Comparison of ENCODE assay signal across 25 mouse cellular contexts in genomic region chr6:126687120-126687519, GRCm38 (mm10). TPM values are rescaled to one million over a fixed set of nuclear protein-coding genes. Genes with fewer than 3 reads are reported as not detected.
DNase-seq lines count a peak whose midpoint lies in the region; ATAC-seq and TF ChIP-seq lines count a peak whose summit lies in the region.
"Had no signal": no experiment of that assay in that cellular context is flagged by ENCODE, and none has a peak within 500 bp of the region (broad histone marks: within the 10 kb centered on the region; RNA-seq: fewer than 3 reads in every experiment).

No protein-coding gene starts in this region.

- no peak overlapping the region for H3K4me2 ChIP-seq in kidney, embryonic 16.5 days (replicated peaks; ENCODE audit: low read depth, low read length)
- H3K4me2 ChIP-seq in embryonic facial prominence, embryonic 11.5 days (ENCODE audit: low read depth, low read length), result no peak overlapping the region
- H3K4me2 ChIP-seq in intestine, embryonic 16.5 days (ENCODE audit: low read depth, low read length), result no peak overlapping the region
- no peak overlapping the region for H3K4me2 ChIP-seq in hindbrain, postnatal 0 days (ENCODE audit: low read depth, low read length)
- H3K4me2 ChIP-seq: embryonic facial prominence, embryonic 13.5 days; embryonic facial prominence, embryonic 15.5 days; forebrain, embryonic 13.5 days; forebrain, embryonic 15.5 days had no signal

- WGBS in kidney, embryonic 16.5 days, result 39% methylated on average over 4 of the region's 4 CpGs
- 47% methylated on average over 4 of the region's 4 CpGs for WGBS in embryonic facial prominence, embryonic 10.5 days
- 44% methylated on average over 4 of the region's 4 CpGs for WGBS in embryonic facial prominence, embryonic 11.5 days
- 69% methylated on average over 4 of the region's 4 CpGs for WGBS in intestine, embryonic 16.5 days
- WGBS in hindbrain, postnatal 0 days, result 72% methylated on average over 4 of the region's 4 CpGs

- H3K4me3 ChIP-seq in kidney, embryonic 16.5 days (ENCODE audit: low read length), result no peak overlapping the region
- no peak overlapping the region for H3K4me3 ChIP-seq in embryonic facial prominence, embryonic 10.5 days
- no peak overlapping the region for H3K4me3 ChIP-seq in embryonic facial prominence, embryonic 11.5 days (ENCODE audit: low read depth, low read length)
- H3K4me3 ChIP-seq in intestine, embryonic 16.5 days (ENCODE audit: low read length), result no peak overlapping the region
- no peak overlapping the region for H3K4me3 ChIP-seq in hindbrain, postnatal 0 days (ENCODE audit: low read length)
- H3K4me3 ChIP-seq: embryonic facial prominence, embryonic 13.5 days; embryonic facial prominence, embryonic 15.5 days; erythroblast, embryonic 14.5 days; forebrain, embryonic 13.5 days; forebrain, embryonic 15.5 days had no signal

- TF ChIP-seq CTCF in hindbrain, postnatal 0 days (IDR thresholded peaks at IDR 0.05; ENCODE audit: low read depth), result no peak

- H3K36me3 ChIP-seq in kidney, embryonic 16.5 days (ENCODE audit: insufficient read depth, low read length), result no peaks in the 10 kb centered on the region
- H3K36me3 ChIP-seq in embryonic facial prominence, embryonic 10.5 days (replicated peaks), result no peaks in the 10 kb centered on the region
- H3K36me3 ChIP-seq in embryonic facial prominence, embryonic 11.5 days (replicated peaks; ENCODE audit: control insufficient read depth, insufficient read depth, low read depth, low read length), result no peaks in the 10 kb centered on the region
- H3K36me3 ChIP-seq in intestine, embryonic 16.5 days (ENCODE audit: control insufficient read depth, insufficient read depth, low read length), result no peaks in the 10 kb centered on the region
- no peaks in the 10 kb centered on the region for H3K36me3 ChIP-seq in hindbrain, postnatal 0 days (ENCODE audit: insufficient read depth, low read length)
- H3K36me3 ChIP-seq: embryonic facial prominence, embryonic 13.5 days; embryonic facial prominence, embryonic 15.5 days; forebrain, embryonic 15.5 days had no signal

- no peaks in the 10 kb centered on the region for H3K9me3 ChIP-seq in kidney, embryonic 16.5 days (ENCODE audit: low read length)
- no peaks in the 10 kb centered on the region for H3K9me3 ChIP-seq in embryonic facial prominence, embryonic 10.5 days
- no peaks in the 10 kb centered on the region for H3K9me3 ChIP-seq in embryonic facial prominence, embryonic 11.5 days (replicated peaks; ENCODE audit: control insufficient read depth, low read length)
- no peaks in the 10 kb centered on the region for H3K9me3 ChIP-seq in intestine, embryonic 16.5 days (ENCODE audit: control insufficient read depth, low read length)
- H3K9me3 ChIP-seq in hindbrain, postnatal 0 days (ENCODE audit: low read length), result 0 out of 2 replicates have a peak, but pooled peaks cover 3% of the 10 kb centered on the region
- H3K9me3 ChIP-seq: embryonic facial prominence, embryonic 13.5 days; embryonic facial prominence, embryonic 15.5 days; forebrain, embryonic 13.5 days; forebrain, embryonic 15.5 days had no signal

- no peak overlapping the region for H3K9ac ChIP-seq in kidney, embryonic 16.5 days (replicated peaks; ENCODE audit: low read length)
- no peak overlapping the region for H3K9ac ChIP-seq in embryonic facial prominence, embryonic 11.5 days (replicated peaks; ENCODE audit: low read length)
- H3K9ac ChIP-seq in intestine, embryonic 16.5 days (ENCODE audit: low read depth, low read length), result no peak overlapping the region
- H3K9ac ChIP-seq in hindbrain, postnatal 0 days (replicated peaks; ENCODE audit: low read length), result no peak overlapping the region
- H3K9ac ChIP-seq: embryonic facial prominence, embryonic 13.5 days; embryonic facial prominence, embryonic 15.5 days; forebrain, embryonic 13.5 days; forebrain, embryonic 15.5 days; forebrain, postnatal 0 days had no signal

- ATAC-seq in kidney, embryonic 16.5 days (ENCODE audit: low FRiP score, low TSS enrichment), result 0 out of 2 replicates have a peak, but pooled peaks have one; percentile 27
- 0 out of 2 replicates have a peak, but pooled peaks have one; percentile 34 for ATAC-seq in embryonic facial prominence, embryonic 11.5 days (replicated peaks; ENCODE audit: insufficient number of reproducible peaks, low FRiP score, low TSS enrichment, low read depth)
- ATAC-seq in intestine, embryonic 16.5 days, result peak; percentile 90
- no peak; the same call in 1 of the 2 replicates for ATAC-seq in hindbrain, postnatal 0 days
- ATAC-seq: forebrain, embryonic 13.5 days; forebrain, embryonic 15.5 days; forebrain, postnatal 0 days had no signal

- no peaks in the 10 kb centered on the region for H3K4me1 ChIP-seq in kidney, embryonic 16.5 days (ENCODE audit: insufficient read depth, low read length)
- peaks cover 25% of the 10 kb centered on the region for H3K4me1 ChIP-seq in embryonic facial prominence, embryonic 10.5 days
- H3K4me1 ChIP-seq in embryonic facial prominence, embryonic 11.5 days (ENCODE audit: control insufficient read depth, insufficient read depth, low read length), result no peaks in the 10 kb centered on the region
- H3K4me1 ChIP-seq in intestine, embryonic 16.5 days (ENCODE audit: control insufficient read depth, insufficient read depth, low read length), result no peaks in the 10 kb centered on the region
- H3K4me1 ChIP-seq in hindbrain, postnatal 0 days (ENCODE audit: insufficient read depth, low read length), result no peaks in the 10 kb centered on the region
- H3K4me1 ChIP-seq: embryonic facial prominence, embryonic 15.5 days; forebrain, embryonic 13.5 days; forebrain, embryonic 15.5 days had no signal

- no peaks in the 10 kb centered on the region for H3K27me3 ChIP-seq in kidney, embryonic 16.5 days (ENCODE audit: insufficient read depth, low read length)
- no peaks in the 10 kb centered on the region for H3K27me3 ChIP-seq in embryonic facial prominence, embryonic 10.5 days (replicated peaks; ENCODE audit: low read depth, poor library complexity, severe bottlenecking)
- H3K27me3 ChIP-seq in embryonic facial prominence, embryonic 11.5 days (ENCODE audit: control insufficient read depth, insufficient read depth, low read length), result no peaks in the 10 kb centered on the region
- H3K27me3 ChIP-seq in intestine, embryonic 16.5 days (replicated peaks; ENCODE audit: control insufficient read depth, insufficient read depth, low read length), result no peaks in the 10 kb centered on the region
- no peaks in the 10 kb centered on the region for H3K27me3 ChIP-seq in hindbrain, postnatal 0 days (ENCODE audit: insufficient read depth, low read length)
- H3K27me3 ChIP-seq: embryonic facial prominence, embryonic 13.5 days; embryonic facial prominence, embryonic 15.5 days; forebrain, embryonic 13.5 days; forebrain, embryonic 15.5 days had no signal

- no peak overlapping the region for H3K27ac ChIP-seq in kidney, embryonic 16.5 days (ENCODE audit: low read length)
- no peak overlapping the region for H3K27ac ChIP-seq in embryonic facial prominence, embryonic 10.5 days (replicated peaks)
- H3K27ac ChIP-seq in embryonic facial prominence, embryonic 11.5 days (replicated peaks; ENCODE audit: low read depth, low read length), result no peak overlapping the region
- no peak overlapping the region for H3K27ac ChIP-seq in intestine, embryonic 16.5 days (ENCODE audit: low read length)
- no peak overlapping the region for H3K27ac ChIP-seq in hindbrain, postnatal 0 days
- H3K27ac ChIP-seq: embryonic facial prominence, embryonic 13.5 days; embryonic facial prominence, embryonic 15.5 days; forebrain, embryonic 13.5 days; forebrain, embryonic 15.5 days had no signal

- no peak for DNase-seq in kidney, adult 18-20 months
- peak; percentile 37 for DNase-seq in embryonic facial prominence, embryonic 10.5 days (ENCODE audit: low spot score)
- DNase-seq in embryonic facial prominence, embryonic 11.5 days (ENCODE audit: low spot score), result peak; percentile 47
- DNase-seq in cerebellum, adult 8-10 months, result no peak
- no peak for DNase-seq in heart, adult 18-20 months
- no peak for DNase-seq in hindbrain, postnatal 0 days (ENCODE audit: low spot score)
- DNase-seq: adrenal gland, adult 2 months; adrenal gland, postnatal 10 days; adrenal gland, postnatal 25 days; cerebellum, adult 11 months; cerebellum, adult 2 months; cerebellum, adult 9-11 months; cerebellum, postnatal 14 days; cerebellum, postnatal 36 days; forebrain, postnatal 0 days had no signal

RNA-seq across cellular contexts. Expression of gene Kcna1, which starts 40.9 kb away (rescaled TPM):
- polyA plus RNA-seq in kidney, embryonic 16.5 days (2015; fragmentation: Nextera tagmentation; extraction: Ambion mirVana), result 0.29 and 0.36 TPM in 2 replicates
- 0.47 and 0.82 TPM in 2 replicates for polyA plus RNA-seq in embryonic facial prominence, embryonic 10.5 days (2016; fragmentation: Nextera tagmentation; extraction: Ambion mirVana)
- 0.40 and 0.52 TPM in 2 replicates for polyA plus RNA-seq in embryonic facial prominence, embryonic 11.5 days (2014; fragmentation: Nextera tagmentation; extraction: Ambion mirVana)
- polyA plus RNA-seq in intestine, embryonic 16.5 days (2015; fragmentation: Nextera tagmentation; extraction: Ambion mirVana), result 0.05 and 0.23 TPM in 2 replicates
- 1 to 10 TPM; 2.3 to 2.5 TPM for total RNA-seq in heart, adult 18-20 months (2021)
- 8.9 and 9.4 TPM in 2 replicates for total RNA-seq in hindbrain, postnatal 0 days (2014; rRNA removed)
- polyA plus RNA-seq in hindbrain, postnatal 0 days (2015; fragmentation: Nextera tagmentation; extraction: Ambion mirVana), result 7.2 and 7.9 TPM in 2 replicates
- total RNA-seq: common myeloid progenitor, adult 5-6 weeks; MEL had no signal
- polyA plus RNA-seq: C2C12; erythroblast, embryonic 14.5 days had no signal

RNA-seq across cellular contexts. Expression of gene Kcna6, which starts 53.4 kb away (rescaled TPM):
- 3.1 and 3.5 TPM in 2 replicates for polyA plus RNA-seq in kidney, embryonic 16.5 days (2015; fragmentation: Nextera tagmentation; extraction: Ambion mirVana)
- polyA plus RNA-seq in embryonic facial prominence, embryonic 10.5 days (2016; fragmentation: Nextera tagmentation; extraction: Ambion mirVana), result 6.7 and 8.1 TPM in 2 replicates
- 6.5 and 6.6 TPM in 2 replicates for polyA plus RNA-seq in embryonic facial prominence, embryonic 11.5 days (2014; fragmentation: Nextera tagmentation; extraction: Ambion mirVana)
- polyA plus RNA-seq in intestine, embryonic 16.5 days (2015; fragmentation: Nextera tagmentation; extraction: Ambion mirVana), result 2.1 and 2.2 TPM in 2 replicates
- 1 to 10 TPM in 1 of 2 experiments, under 1 TPM in 1; 0.69 to 1.1 TPM for total RNA-seq in heart, adult 18-20 months (2021)
- total RNA-seq in hindbrain, postnatal 0 days (2014; rRNA removed), result 66.4 and 67.5 TPM in 2 replicates
- 23.6 TPM in 2 replicates for polyA plus RNA-seq in hindbrain, postnatal 0 days (2015; fragmentation: Nextera tagmentation; extraction: Ambion mirVana)
- total RNA-seq: common myeloid progenitor, adult 5-6 weeks; MEL had no signal
- polyA plus RNA-seq: erythroblast, embryonic 14.5 days had no signal

Comparison
In these comparisons a context has a peak if more than half of its experiments do, and no peak if none do; other contexts are left out.
1. DNase-seq: peak in embryonic facial prominence, embryonic 10.5 days (single experiment) and embryonic facial prominence, embryonic 11.5 days (single experiment); none in kidney, adult 18-20 months (single experiment), cerebellum, adult 8-10 months (single experiment), heart, adult 18-20 months (0 of 2) and hindbrain, postnatal 0 days (single experiment).